Mouse (Mus musculus): ENCODE results near the gene Atp8a1.

- TF ChIP-seq MAX (IDR thresholded peaks at IDR 0.05) (no peak), CTCF (IDR thresholded peaks at IDR 0.05; ENCODE audit: control insufficient read depth, insufficient read depth, insufficient read length) (no peak), MYOG (IDR thresholded peaks at IDR 0.05; ENCODE audit: control insufficient read depth, extremely low read depth, insufficient read length) (no peak)
Measured at GRCm38 (mm10) chr5:67831293-67832147, 15.7 kb downstream of the Atp8a1 start.

Data from C2C12 (cell line).